Mouse (Mus musculus): ENCODE data around the gene Gm42878. TPM values are rescaled to one million over a fixed set of nuclear protein-coding genes. Genes with fewer than 3 reads are reported as not detected.
"Not testable (repeated sequence)": the region's sequence is repeated elsewhere in the genome, so short reads cannot be mapped to it uniquely, and the experiment has no call there.

Gm42878 gene
- polyA plus RNA-seq, 1 experiment from 2014 or later, result not detected

DNA sequence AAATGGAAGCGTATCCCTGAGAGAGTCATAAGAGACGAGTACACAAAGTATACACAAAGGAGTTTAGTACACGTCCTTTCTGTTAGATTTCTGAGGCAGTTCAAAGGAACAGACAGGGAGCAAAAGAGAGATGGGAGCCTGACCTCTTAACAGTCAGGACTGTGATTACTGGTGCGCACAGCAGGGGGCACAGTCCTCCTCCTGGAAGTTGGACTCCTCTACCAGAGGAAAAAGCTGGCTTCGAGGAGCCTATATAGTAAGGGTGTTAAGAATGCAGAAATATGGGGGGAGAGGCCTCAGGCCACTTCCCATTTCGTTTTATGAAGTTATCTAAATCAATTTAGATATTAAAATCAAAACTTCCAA, 1.2 kb upstream of the Gm42878 start:
- H3K9me3 ChIP-seq (replicated peaks), result no peaks in the 10 kb centered on the region; the same call in 1 of the 2 replicates
- 46% methylated on average over 6 of the region's 6 CpGs for WGBS
- H3K4me1 ChIP-seq, result peaks cover 39% of the 10 kb centered on the region
- H3K36me3 ChIP-seq, result 0 out of 2 replicates have a peak, but pooled peaks cover 2% of the 10 kb centered on the region
- peak overlapping the region; percentile 99 for H3K27ac ChIP-seq (replicated peaks)
- H3K4me3 ChIP-seq, result peak overlapping the region; percentile 100
- peak; percentile 37 for DNase-seq (ENCODE audit: low spot score)
- H3K27me3 ChIP-seq (ENCODE audit: low read depth, poor library complexity, severe bottlenecking), result no peaks in the 10 kb centered on the region

DNA sequence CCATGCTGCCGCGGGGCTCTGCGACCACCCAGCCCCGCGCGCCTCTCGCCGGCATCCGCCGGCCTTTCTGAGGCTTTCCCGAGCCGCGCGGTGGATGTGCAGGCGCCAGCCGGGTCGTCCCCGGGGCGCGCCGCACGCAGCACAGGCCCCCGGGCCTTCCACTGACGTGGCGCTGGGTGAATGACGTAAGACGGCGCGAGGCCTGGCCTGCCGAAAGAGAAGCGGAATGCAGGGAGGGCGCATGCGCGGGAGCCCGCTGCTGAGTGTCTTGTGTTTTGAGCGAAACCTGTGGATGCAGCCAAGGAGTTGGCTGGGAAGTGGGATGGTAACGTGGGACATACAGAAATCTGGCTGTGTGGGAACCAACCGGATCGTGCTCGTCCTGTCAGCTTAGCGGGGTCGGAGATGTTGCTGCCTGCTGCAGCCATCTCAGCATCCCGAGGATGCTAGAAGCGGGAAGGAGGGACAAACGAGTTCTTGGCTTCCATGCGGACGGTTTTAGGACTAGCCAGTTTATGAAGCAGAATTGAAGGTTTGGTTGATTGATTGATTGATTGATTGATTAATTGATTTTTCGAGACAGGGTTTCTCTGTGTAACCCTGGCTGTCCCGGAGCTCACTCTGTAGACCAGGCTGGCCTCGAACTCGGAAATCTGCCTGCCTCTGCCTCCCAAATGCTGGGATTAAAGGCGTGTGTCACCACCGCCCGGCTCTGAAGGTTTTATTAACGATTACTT, 679 bp upstream of the Gm42878 start, which contains the start of gene Mapkapk5:
Gene Mapkapk5, minus strand, starts transcription at position 113 of the 737 bp plus-strand sequence.
- DNase-seq (ENCODE audit: low spot score), result peak; percentile 97
- peaks cover 39% of the 10 kb centered on the region for H3K4me1 ChIP-seq
- no peaks in the 10 kb centered on the region for H3K27me3 ChIP-seq (ENCODE audit: low read depth, poor library complexity, severe bottlenecking)
- 2% methylated on average over 55 of the region's 55 CpGs for WGBS
- H3K4me3 ChIP-seq, result peak within 1 kb of the TSS; percentile 100
- peak within 1 kb of the TSS; percentile 99 for H3K27ac ChIP-seq (replicated peaks)
- no peaks in the 10 kb centered on the region; the same call in 1 of the 2 replicates for H3K9me3 ChIP-seq (replicated peaks)
- 0 out of 2 replicates have a peak, but pooled peaks cover 2% of the 10 kb centered on the region for H3K36me3 ChIP-seq

DNA sequence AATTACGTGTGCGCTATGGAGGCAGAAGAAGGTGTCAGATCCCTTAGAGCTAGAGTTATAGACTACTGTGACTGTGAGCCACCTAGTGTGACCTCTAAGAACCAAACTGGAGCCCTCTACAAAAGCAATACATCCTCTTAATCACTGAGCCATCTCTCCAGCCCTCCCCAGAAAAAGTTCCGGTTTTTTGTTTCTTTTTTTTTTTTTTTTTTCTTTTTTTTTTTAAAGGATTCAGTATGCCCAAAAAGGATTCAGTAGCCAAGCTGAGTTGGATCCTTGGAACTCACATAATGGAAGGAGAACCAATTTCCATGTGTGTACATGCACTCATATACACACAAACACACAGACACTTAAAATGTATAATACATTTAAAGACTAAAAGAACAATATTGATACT, 1.9 kb downstream of the Gm42878 start:
- Histone ChIP-seq H3K9me3 (replicated peaks) (no peaks in the 10 kb centered on the region), H3K4me3 (no peak overlapping the region), H3K36me3 (peaks cover 19% of the 10 kb centered on the region), H3K27me3 (ENCODE audit: low read depth, poor library complexity, severe bottlenecking) (no peaks in the 10 kb centered on the region), H3K27ac (replicated peaks) (no peak overlapping the region), H3K4me1 (peaks cover 39% of the 10 kb centered on the region)
- 82% methylated on average over 3 of the region's 3 CpGs for WGBS
- DNase-seq (ENCODE audit: low spot score), result no peak

DNA sequence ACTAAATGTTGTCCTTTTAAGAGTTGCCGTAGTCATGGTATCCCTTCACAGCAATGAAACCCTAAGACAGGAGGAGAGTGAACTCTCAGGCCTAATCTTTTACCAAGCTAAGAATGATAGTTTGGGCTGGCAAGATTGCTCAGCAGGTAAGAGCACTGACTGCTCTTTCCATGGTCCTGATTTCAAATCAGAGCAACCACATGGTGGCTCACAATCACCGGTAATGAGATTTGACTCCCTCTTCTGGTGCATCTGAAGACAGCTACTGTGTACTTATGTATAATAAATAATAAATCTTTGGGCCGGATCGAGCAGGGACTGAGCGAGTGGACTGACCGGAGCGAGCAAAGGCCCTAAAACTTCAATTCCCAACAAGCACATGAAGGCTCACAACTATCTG, 4.0 kb downstream of the Gm42878 start:
- WGBS, result 95% methylated on average over 7 of the region's 7 CpGs
- no peaks in the 10 kb centered on the region for H3K9me3 ChIP-seq (replicated peaks)
- H3K27me3 ChIP-seq (ENCODE audit: low read depth, poor library complexity, severe bottlenecking), result no peaks in the 10 kb centered on the region
- H3K4me1 ChIP-seq, result peaks cover 35% of the 10 kb centered on the region
- H3K27ac ChIP-seq (replicated peaks), result no peak overlapping the region
- no peak overlapping the region for H3K4me3 ChIP-seq
- no peak for DNase-seq (ENCODE audit: low spot score)
- H3K36me3 ChIP-seq, result peaks cover 39% of the 10 kb centered on the region

DNA sequence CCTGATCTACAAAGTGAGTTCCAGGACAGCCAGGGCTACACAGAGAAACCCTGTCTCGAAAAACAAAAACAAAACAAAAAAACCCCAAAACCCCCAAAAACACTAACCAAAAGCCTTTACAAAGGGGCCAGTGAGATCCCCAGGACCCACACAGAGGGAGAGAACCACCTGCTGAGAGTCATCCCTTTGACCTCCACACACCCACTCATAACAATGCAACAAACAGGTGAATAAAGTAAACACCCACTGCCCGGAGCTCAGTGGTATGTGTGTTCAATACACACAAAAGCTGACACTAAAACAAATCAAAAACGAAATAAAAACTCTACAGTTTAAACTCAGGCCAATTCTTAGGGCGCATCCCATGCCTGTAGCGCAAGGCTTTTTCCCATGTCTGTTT, 5.2 kb downstream of the Gm42878 start:
- no peak for DNase-seq (ENCODE audit: low spot score)
- H3K4me1 ChIP-seq, result peaks cover 30% of the 10 kb centered on the region
- no peak overlapping the region for H3K27ac ChIP-seq (replicated peaks)
- no peaks in the 10 kb centered on the region for H3K9me3 ChIP-seq (replicated peaks)
- no peak overlapping the region for H3K4me3 ChIP-seq
- 95% methylated on average over 5 of the region's 5 CpGs for WGBS
- no peaks in the 10 kb centered on the region for H3K27me3 ChIP-seq (ENCODE audit: low read depth, poor library complexity, severe bottlenecking)
- H3K36me3 ChIP-seq, result peaks cover 51% of the 10 kb centered on the region

DNA sequence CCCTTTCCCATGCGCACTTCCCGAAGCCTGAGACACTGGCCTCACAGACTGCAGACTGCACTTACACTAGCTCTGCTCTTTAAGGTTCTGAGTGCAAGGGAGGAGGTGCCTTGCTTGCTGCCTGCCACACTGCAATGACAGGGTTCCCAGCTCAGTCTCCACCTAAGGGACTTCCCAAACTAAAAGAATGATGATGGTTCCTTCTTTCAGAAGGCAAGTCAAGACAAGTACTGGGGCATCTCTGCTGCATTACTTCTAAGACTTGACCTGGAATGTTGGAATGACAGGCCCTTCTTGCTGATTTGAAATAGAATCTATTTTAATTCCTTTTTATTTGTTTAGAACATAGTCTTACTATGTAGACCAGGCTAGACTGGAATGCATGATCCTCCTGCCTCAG, 7.7 kb downstream of the Gm42878 start:
- 92% methylated on average over 2 of the region's 2 CpGs for WGBS
- peaks cover 74% of the 10 kb centered on the region for H3K36me3 ChIP-seq
- H3K4me3 ChIP-seq, result no peak overlapping the region
- no peaks in the 10 kb centered on the region for H3K9me3 ChIP-seq (replicated peaks)
- H3K27ac ChIP-seq (replicated peaks), result no peak overlapping the region
- DNase-seq (ENCODE audit: low spot score), result no peak
- no peaks in the 10 kb centered on the region for H3K27me3 ChIP-seq (ENCODE audit: low read depth, poor library complexity, severe bottlenecking)
- peaks cover 8% of the 10 kb centered on the region for H3K4me1 ChIP-seq

DNA sequence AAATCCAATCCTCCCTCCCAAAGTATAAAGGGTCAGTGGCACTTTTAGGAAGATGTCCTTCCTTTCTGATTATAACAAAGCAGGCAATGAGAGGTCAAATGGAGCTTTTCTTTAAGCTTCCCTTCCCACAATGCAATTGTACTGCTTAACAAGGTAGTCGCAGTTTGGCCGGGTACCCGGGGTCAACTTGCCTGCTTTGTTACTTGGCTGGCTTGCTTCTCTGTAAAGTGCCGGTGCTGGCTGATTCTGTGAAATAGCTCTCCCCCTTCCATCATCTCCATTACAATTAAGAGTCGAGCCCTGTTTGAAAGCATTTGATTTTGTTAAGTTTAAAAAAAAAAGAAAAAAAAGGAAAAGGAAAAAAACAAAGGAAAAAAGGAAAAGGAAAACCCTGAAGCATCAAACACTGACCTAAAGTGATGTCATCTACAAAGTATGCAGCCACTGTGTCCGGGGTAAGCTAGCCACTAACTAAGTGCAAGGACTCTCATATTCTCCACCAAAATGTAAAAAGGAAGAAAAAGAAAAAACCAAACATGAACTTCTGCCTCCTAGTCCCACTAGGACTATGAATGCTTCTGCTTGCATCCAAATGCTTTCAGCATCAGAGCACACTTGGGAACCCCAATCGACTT, 8.2 kb downstream of the Gm42878 start:
- WGBS, result 82% methylated on average over 7 of the region's 7 CpGs
- Histone ChIP-seq H3K4me3 (no peak overlapping the region), H3K27ac (replicated peaks) (no peak overlapping the region), H3K9me3 (replicated peaks) (no peaks in the 10 kb centered on the region), H3K4me1 (peaks cover 4% of the 10 kb centered on the region; the same call in 1 of the 2 replicates), H3K27me3 (ENCODE audit: low read depth, poor library complexity, severe bottlenecking) (no peaks in the 10 kb centered on the region), H3K36me3 (peaks cover 77% of the 10 kb centered on the region)
- DNase-seq (ENCODE audit: low spot score), result no peak

DNA sequence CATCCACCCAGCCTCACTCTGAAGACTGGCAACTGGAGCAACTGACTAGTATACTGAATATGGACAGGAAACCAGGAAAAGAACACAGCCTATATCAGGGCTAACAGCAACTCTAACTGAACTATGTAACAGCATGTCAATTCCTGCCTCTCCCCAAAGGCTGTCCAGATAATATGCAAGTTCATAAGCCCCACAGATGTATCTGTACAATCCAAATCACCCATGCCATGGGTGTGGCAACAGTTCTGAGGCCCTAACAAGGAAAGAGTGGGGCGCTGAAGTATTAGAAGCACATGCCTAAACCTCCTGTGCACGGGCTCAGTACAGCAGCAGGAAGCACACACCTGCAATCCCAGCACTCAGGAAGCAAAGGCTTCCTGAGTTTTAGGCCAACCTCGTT, 10.2 kb downstream of the Gm42878 start:
- no peaks in the 10 kb centered on the region for H3K27me3 ChIP-seq (ENCODE audit: low read depth, poor library complexity, severe bottlenecking)
- 92% methylated on average over 3 of the region's 3 CpGs for WGBS
- peaks cover 91% of the 10 kb centered on the region for H3K36me3 ChIP-seq
- no peaks in the 10 kb centered on the region for H3K9me3 ChIP-seq (replicated peaks)
- H3K4me3 ChIP-seq, result no peak overlapping the region
- no peak overlapping the region for H3K27ac ChIP-seq (replicated peaks)
- H3K4me1 ChIP-seq, result peaks cover 4% of the 10 kb centered on the region; the same call in 1 of the 2 replicates
- DNase-seq (ENCODE audit: low spot score), result no peak

DNA sequence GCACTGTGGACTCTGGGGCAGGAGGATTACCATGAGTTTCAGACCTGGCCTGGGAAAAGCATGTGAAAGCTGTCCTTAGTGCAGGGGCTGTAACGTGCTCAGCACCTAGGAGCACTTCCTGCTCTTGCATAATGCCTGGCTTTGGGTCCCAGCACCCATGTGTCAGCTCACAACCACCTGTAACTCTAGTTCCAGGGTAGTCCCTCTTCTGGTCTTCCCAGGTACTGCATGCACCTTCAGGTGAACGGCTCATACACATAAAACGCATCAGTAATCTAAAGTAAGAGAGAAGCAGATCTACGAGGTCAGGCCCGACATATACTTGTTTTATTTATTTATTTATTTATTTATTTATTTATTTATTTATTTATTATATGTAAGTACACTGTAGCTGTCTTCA, 10.8 kb downstream of the Gm42878 start:
- Histone ChIP-seq H3K4me3 (no peak overlapping the region), H3K27ac (replicated peaks) (no peak overlapping the region), H3K9me3 (replicated peaks) (no peaks in the 10 kb centered on the region), H3K27me3 (ENCODE audit: low read depth, poor library complexity, severe bottlenecking) (no peaks in the 10 kb centered on the region), H3K36me3 (peaks cover 95% of the 10 kb centered on the region), H3K4me1 (peaks cover 4% of the 10 kb centered on the region; the same call in 1 of the 2 replicates)
- DNase-seq (ENCODE audit: low spot score), result no peak
- WGBS, result 92% methylated on average over 5 of the region's 5 CpGs

DNA sequence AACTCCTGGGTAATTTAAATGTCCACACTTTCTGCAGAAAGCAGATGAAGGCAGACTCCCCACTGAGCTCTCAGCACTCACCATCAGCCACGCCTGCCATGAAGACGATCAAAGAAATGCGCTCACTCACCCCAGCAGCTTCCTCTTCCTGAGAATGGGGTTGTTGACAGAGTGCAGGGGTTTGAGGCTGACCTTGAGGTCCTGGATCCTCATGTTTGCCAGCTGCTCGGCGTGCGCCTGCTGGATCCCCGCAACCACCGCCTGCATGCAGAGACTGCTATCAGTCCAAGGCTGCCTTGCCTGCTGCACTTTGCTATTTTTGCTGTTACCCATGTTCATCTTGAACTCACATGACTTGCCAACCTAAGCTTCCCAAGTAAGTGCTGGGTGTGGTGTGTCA, 18.3 kb downstream of the Gm42878 start:
- Histone ChIP-seq H3K4me1 (no peaks in the 10 kb centered on the region), H3K4me3 (no peak overlapping the region), H3K27me3 (ENCODE audit: low read depth, poor library complexity, severe bottlenecking) (no peaks in the 10 kb centered on the region), H3K36me3 (peaks cover 92% of the 10 kb centered on the region), H3K27ac (replicated peaks) (no peak overlapping the region), H3K9me3 (replicated peaks) (no peaks in the 10 kb centered on the region)
- 81% methylated on average over 8 of the region's 8 CpGs for WGBS
- no peak for DNase-seq (ENCODE audit: low spot score)

DNA sequence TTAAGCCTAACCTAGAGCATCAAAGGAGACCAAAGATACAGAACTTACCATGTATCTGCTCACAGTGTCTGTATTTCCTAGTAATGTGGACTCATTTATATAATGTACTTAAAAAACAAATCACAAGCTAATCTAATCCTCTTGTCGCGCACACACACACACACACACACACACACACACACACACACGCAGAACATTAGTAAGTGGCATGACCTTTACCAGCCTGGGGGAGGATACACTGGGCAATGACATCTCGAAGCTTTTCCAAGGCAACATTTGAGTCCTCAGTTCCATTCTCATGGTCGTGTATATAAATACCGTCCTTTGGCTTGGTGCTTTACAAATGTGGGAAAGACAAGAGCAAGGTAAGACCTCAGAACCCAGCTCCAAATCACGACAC, 18.8 kb downstream of the Gm42878 start:
- peaks cover 92% of the 10 kb centered on the region for H3K36me3 ChIP-seq
- no peak for DNase-seq (ENCODE audit: low spot score)
- H3K9me3 ChIP-seq (replicated peaks), result no peaks in the 10 kb centered on the region
- no peak overlapping the region for H3K27ac ChIP-seq (replicated peaks)
- no peaks in the 10 kb centered on the region for H3K4me1 ChIP-seq
- H3K4me3 ChIP-seq, result no peak overlapping the region
- WGBS, result 85% methylated on average over 7 of the region's 7 CpGs
- no peaks in the 10 kb centered on the region for H3K27me3 ChIP-seq (ENCODE audit: low read depth, poor library complexity, severe bottlenecking)

DNA sequence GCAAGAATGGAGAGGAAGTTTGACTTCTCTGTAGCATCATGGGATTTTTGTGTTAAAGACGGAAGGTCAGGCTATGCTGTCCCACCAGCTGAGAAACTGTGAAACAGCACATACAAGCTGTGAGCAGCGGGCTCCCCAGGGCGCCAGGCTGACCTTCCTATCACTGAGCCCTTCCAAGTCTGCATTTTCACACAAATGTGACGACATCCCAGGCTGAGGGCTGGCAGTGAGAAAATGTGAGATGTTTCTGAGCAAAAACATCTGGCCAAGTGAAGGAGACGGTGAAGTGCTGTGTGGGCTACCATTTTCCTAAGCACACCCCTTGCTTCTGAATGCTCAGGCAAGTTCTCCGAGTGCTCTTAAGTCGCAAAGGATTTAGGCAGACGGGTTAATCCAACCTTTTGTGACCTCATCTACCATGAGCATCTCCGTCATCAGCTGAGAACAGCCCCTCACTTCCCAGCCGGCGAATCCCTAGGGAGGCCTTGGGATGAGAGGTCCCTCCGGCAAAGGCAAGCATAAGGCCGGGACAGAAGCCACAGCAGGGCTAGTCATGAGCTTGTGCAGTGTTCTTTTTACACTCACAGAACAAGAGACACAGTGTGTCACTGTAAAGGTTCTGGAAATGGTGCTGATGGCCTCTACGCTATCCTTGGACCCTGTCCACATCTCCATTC, 19.4 kb downstream of the Gm42878 start:
- Histone ChIP-seq H3K27ac (replicated peaks) (no peak overlapping the region), H3K27me3 (ENCODE audit: low read depth, poor library complexity, severe bottlenecking) (no peaks in the 10 kb centered on the region), H3K36me3 (peaks cover 92% of the 10 kb centered on the region), H3K9me3 (replicated peaks) (no peaks in the 10 kb centered on the region), H3K4me3 (no peak overlapping the region), H3K4me1 (no peaks in the 10 kb centered on the region)
- WGBS, result 88% methylated on average over 14 of the region's 14 CpGs
- no peak for DNase-seq (ENCODE audit: low spot score)

DNA sequence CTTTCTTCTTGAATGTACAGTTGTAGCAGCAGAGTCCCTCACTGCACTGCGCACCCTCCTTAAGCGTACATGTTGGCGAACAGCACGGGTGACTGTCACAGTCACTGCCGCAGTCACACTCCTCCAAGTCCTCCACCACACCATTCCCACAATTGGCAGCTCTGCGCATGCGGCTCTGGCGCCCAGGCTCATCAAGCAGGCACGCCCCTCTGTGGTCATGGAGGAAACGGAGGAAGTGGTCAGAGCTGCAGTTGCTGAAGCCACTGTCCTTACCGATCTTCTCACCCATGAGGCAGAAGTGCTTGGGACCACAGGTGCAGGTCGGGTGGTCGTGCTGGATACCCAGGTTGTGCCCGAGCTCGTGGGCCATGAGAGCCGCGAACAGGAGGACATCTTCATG, 25.5 kb downstream of the Gm42878 start:
- not testable (repeated sequence) for H3K4me3 ChIP-seq; H3K27ac ChIP-seq (replicated peaks); DNase-seq (ENCODE audit: low spot score); H3K9me3 ChIP-seq (replicated peaks); H3K27me3 ChIP-seq (ENCODE audit: low read depth, poor library complexity, severe bottlenecking); H3K4me1 ChIP-seq
- 91% methylated on average over 11 of the region's 17 CpGs for WGBS
- peaks cover 71% of the 10 kb centered on the region for H3K36me3 ChIP-seq

All from midbrain, embryonic 10.5 days (tissue).